Mouse (Mus musculus) megakaryocyte, adult 5-6 weeks (primary cell): Measurements from ENCODE around the gene Rbm42. TPM values are rescaled to one million over a fixed set of nuclear protein-coding genes. Genes with fewer than 3 reads are reported as not detected.

ENCODE experiments used
- ATAC-seq: 2 replicates; pipeline ENCODE4 v1.8.0; 2016; ENCODE audit warnings: mild to moderate bottlenecking, inconsistent platforms; ENCODE audit not compliant: poor library complexity, severe bottlenecking
- total RNA-seq, 2 experiments: library from RNA; stranded (forward) in 1 of 2; stranded (reverse) in 1 of 2; fragments of 153-499, 151-499 nt in 1 of 2; fragments of 221-1000, 200-1000 nt in 1 of 2; gene quantifications; 2 replicates each; pipeline versions ENCODE4 v1.2.3 to v1.2.4; 2015 to 2017

Rbm42 gene
- total RNA-seq, 2 experiments from 2014 or later, result 41.3 to 50.4 TPM

DNA sequence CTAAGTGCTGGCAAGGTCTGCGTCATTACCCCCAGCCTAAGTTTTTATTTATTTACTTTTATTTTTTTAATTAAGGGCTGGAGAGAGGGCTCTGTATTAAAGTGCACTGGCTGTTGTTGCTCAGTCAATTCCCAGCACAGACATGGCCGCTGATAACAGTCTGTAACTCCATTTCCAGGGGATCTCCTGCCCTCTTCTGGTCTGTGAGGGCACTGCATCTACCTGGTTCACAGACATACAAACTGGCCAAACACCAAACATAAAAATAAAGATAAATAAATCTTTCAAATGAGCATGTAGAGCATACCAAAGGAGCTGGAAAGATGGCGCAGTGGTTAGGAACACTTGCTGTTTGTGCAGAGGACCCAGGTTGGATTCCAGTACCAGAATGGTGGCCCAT is 30.9 kb downstream of the Rbm42 start:
- no peak for ATAC-seq

DNA sequence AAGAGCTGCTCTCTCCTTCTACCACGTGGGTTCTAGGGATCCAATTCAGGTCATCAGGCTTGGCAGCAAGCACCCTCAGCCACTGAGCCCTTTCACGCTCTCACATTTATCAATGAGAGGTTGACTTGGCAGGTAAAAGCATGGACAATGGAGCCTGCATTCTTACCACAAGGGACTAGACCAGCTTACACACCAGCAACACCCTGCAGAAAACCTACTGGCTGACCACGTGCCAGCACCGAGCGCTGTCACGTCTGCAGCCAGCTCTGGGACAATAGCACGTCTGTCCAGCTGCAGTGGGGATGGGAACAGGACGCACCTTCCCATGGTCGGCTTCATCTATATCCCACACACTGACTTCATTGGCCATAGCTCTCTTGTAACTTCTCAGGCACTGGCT is 31.5 kb downstream of the Rbm42 start:
- no peak for ATAC-seq

DNA sequence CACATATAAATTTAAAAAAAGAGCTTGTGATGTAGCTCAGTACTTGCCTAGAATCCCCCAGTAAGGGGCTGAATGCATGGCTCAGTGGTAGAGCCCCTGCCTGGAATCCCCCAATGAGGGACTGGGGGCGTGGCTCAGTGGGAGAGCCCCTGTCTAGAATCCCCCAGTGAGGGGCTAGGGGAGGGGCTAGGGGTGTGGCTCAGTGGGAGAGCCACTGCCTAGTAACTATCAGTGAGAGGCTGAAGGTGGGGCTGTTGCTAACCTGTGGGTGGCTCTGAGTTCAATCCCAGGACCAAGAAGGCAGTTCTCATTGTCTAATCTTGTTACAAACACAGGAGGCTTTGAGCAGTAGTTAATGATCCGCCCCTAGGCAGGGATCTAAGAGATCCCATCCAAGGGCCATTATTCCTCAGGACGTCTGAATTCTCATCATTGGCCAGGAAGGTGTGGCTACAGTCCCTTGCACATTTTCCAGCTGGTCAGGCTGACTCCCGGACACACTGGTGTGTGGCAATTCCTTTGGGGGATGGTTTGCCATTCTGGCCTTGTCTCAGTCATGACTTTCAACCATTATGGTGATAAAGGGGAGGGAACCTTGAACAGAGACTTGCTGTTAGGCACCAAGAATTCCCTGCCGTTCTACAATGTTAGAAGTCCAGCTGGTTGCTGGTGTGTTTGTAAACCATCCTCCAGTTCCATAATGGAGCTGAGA is 34.9 kb downstream of the Rbm42 start:
- ATAC-seq, result no peak

DNA sequence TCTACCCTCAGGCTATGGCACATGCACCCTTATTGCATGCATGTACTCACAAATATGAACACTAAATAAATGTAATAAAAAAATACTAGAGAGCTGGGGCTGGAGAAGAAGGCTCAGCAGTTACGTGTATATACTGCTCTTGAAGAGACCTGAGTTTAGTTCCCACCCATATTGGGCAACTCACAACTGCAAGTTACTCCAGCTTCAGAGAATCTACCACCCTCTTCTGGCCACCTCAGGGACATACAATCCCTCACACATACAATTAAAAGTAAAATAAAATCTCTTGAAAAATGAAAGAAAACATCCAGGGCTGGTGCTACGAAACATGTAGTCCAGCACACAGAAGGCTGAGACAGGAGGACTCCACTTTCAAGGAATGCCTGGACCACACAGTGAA is 35.7 kb downstream of the Rbm42 start:
- ATAC-seq, result peak; percentile 70

DNA sequence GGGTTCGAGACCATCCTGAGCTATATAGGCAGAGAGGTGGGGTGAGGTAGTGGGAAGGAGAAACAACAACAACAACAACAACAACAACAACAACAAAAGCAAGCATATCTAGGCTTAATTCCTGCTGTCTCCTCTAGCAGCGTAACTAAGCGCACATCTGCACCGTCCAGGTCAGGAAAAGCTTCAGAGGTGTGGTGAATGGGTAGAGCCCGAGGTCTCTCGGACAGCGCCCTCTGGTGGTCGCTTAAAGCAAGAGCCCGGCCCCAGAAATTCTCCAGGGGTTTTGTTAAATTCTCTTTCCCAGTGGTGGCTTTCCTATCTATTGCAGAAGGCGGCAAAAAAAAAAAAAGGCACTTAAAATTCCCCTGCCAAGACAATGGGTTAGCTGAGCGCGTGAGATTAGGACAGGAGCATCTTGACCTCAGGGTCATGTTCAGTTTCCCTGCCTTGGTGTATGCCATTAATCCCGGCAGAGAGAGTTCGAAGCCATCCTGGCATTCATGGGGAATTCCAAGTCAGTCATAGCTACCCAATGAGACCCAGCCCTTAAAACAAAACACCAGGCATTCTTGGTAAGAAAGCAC is 36.5 kb downstream of the Rbm42 start:
- peak; percentile 83 for ATAC-seq

DNA sequence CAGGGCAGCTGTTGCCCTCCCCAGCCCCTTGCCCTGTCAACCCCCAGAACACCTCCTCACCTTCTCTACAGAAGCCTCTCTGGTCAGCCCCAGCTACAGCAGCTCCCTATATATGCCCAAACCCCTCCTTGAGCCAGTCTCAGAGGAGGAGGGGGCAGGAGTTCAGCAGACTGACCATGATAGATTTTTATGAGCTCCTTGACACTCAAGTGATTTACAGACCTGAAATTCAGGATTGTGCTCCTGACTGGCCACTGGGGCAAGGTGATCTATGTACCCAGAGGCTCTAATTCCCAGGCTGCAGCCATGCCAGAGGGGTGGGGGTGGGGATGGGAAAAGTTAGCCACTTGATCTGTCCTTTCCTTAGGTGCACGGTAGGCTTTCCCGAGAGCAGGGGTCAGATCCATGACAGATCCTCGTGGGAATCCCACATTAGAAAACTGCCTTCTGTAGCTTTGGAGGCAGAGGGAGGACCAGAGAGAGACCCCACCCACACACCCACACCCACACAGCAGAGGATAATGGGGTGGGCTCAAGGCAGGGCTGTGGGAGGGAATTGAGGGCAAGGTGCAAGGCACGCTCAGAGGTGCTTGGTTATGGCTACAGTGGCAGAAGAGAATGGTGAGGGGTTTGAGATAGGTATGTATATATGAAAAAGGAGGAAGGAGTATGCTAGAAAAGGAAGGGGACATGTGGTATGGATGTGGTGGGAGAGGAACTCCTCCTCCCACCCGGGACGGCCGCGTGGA is 37.3 kb downstream of the Rbm42 start, which contains the start of gene Upk1a:
TSS of gene Upk1a (minus strand) at position 194 of the 749 bp plus-strand sequence.
- ATAC-seq, result no peak

DNA sequence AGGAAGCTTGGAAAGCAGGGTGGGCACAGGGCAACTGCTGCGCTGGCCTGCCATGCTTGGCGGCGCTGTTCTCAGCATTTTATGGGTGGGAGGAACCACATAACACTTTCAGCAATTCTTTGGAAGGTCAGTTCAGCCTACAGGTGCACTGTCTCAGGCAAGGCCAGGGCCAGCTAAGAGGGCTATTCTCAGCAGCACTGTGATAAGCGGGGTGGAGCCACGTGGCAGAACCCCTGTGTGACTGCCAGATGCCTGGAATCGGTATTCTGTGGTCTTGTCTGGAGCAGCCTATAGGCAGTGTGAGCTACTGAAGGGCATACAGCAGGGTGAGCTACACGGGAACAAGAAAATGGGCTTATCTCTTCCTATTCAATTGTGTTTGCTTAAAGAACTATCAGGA is 40.1 kb downstream of the Rbm42 start:
- no peak for ATAC-seq

DNA sequence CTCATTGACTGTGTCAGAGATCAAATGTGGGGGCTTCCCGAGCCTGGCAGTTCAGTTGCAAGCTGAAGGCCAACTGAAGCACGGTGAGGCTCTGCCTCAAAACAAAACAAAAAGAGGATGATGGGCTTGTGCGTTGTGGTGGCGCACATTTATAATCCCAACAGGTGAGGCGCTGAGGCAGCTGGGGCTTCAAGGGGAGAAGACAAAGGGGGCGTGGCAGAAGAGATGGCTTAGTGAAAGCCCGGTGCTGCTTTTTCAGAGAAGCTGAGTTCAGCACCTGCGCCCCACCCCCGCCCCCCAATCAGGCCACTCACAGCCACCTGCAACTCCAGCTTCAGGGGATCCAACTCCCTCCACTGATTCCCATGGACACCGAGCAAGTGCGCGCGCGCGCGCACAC is 41.6 kb downstream of the Rbm42 start:
- no peak for ATAC-seq

DNA sequence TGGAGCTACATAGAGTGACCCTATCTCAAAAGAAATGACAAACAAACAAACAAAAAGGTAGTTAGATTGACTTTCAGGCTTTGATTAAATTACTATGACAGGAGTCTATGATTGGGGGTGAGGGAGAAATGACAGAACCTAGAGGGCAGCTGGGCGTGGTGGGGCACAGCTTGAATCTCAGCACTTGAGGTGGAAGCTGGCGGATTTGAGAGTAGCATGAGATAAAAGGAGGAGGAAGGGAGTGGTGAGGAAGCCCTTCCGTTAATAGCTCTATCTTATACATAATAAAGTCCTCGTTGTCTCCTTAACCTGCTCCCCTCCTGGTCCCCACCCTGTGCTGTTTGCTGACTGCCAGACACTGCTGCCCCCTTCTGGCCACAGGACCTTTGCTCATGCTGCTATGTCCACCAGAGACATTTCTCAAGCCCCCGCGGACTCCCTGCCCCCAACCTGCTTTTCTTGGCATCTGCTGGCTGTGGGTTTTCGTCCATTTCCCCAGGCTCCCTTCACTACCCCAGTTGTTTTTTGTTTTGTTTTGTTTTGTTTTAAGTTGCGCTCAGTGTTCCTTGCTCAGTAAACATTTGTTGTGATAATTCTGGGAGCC is 42.3 kb downstream of the Rbm42 start:
- ATAC-seq, result peak; percentile 88

DNA sequence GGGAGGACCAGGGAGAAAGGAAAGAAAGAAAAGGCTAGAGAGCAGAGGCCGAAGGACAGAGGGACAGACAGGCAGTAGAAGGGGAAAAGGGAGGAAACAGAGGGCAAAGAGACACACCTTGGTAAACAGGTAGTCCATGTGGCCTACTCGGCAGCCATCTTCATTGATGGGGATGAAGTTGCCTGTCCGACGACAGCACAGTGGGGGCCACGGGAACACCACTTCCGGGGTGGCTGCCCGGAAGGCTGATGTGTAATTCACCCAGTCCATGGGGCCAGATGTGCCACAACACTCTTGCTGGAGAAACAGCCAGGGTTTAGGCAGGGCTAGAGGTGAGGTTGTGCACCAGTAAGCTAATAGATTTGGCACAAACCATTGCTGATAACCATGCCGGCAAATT is 45.2 kb downstream of the Rbm42 start:
- ATAC-seq, result no peak

DNA sequence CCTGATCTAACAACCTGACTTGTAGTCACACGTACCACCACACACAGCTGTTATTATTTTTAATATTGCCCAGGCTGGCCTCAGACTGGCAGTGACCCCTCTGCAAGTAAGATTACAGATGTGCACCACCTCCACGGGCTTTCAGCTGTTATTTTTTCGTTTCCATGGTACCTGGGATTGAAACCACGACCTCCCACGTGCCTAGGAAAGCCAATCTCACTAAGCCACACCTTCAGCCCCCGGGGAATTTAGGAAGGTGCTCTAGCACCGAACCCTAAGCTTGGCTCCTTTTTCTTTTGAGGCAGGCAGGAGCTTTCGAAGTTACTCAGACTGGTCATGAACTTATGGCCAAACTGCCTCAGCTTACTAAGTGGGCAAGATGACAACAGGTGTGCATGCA is 45.7 kb downstream of the Rbm42 start:
- ATAC-seq, result no peak

DNA sequence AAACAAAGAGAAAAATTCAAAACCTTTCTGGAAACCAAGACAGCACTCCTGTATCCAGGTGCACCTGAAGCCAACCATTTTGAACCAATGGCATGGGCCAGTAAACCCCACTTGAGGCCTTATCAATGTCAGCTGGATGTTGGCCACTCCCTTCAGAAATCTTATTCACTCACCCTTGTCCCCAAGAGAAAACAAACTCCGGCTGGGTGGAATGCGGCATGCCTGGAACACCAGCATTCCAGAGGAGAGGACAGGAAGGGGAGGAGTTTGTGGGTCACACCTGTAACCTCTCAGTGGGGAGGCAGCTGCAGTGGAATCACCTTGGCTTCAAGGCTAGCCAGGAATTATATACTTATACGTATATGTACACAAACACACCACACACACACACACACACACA is 47.5 kb downstream of the Rbm42 start:
- no peak for ATAC-seq

DNA sequence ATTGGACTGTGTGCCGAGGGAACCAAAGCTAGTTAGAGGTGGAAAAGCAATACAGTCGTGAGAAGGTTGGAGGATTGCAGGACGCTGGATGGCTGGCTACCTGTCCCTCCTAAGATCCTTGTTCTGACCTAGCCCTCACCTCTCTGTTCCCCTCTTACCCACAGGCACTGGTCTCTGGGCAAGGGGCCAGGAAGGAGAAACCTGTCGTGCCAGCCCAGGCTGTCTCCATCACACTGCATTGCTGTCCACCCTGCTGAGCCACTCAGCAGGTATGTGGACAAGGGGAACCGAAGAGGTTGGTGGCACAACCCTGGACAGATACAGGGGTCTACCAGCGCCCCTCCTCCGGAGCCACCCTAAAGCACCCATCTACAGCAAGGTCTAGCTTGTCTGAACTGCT is 49.5 kb downstream of the Rbm42 start:
- no peak for ATAC-seq

DNA sequence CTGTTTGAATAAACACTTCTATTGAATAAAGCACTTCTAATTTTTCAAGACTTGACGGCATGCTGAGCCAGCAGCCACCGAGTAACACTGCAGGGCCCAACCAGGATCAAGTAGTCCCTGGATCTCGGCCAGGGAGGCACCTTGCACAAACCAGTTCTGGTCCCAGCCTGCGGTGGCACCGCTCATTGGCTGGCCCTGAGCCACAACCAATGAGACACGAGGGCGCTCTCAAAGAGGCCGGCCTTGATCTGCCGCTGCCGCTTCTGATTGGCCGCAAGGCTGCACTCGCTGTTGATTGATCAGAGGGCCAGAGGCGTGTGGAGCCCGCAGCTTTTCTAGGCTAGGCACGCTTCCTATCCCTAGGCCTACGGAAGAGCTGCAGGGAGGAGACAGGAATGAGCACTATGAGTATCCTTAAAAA is 50.2 kb downstream of the Rbm42 start:
- peak; percentile 97 for ATAC-seq

DNA sequence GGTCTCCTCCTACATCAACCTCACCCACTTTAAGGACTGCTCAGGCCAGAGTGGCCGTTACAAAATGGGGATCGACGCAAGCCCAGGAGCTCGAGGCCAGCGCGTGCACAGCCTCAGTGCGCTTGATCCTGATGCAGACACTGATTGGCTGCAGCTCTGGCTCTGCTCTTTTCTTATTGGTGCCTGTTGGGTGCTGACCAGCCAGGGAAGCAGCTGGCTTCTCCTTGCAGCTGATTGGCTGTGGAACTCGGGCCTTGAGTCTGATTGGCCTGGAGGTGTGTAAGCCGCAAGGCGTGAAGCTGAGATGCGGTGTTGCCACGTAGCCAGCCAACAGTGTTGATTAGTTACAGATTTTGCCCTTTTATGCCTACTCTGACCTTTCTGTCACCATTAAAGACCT is 51.3 kb downstream of the Rbm42 start, which contains the start of gene Zbtb32:
TSS of gene Zbtb32 (minus strand) at position 124 of the 400 bp plus-strand sequence.
- no peak for ATAC-seq

DNA sequence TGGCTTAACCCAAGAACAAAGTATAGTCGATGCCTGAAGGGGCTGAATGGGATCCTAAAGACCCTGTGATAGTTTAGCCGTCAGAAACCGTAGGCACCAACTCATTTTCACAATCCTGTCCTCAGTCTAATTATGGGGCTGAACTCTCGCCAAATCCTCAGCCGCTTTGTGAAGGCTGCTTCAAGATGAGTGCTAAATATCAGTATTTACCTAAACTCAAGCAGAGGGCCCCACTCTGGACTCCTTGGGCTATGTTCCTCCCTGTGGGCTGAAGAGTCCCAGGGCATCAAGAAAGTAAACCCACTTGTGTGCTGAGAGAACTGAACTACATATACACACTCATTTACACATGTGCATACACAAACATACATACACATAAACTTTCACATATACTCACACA is 53.3 kb downstream of the Rbm42 start:
- no peak for ATAC-seq

DNA sequence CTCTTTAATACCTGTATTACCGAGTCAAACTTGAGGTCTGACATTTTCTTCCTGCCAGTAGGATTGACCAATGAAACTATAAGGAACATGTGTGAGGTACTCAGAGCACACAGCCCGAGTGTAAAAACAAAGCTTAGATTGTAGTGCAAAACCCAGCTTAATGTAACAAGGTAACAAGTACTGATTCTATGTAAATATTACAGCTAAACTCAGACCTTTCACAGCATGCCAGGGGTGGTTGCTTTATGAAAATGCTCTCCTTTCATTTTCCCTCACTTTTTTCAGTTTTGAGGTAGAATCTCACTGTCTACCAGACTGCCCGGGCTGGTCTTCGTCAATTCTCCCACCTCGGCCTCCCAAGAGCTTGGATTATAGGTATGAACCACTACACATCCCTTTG is 54.0 kb downstream of the Rbm42 start:
- ATAC-seq, result no peak

DNA sequence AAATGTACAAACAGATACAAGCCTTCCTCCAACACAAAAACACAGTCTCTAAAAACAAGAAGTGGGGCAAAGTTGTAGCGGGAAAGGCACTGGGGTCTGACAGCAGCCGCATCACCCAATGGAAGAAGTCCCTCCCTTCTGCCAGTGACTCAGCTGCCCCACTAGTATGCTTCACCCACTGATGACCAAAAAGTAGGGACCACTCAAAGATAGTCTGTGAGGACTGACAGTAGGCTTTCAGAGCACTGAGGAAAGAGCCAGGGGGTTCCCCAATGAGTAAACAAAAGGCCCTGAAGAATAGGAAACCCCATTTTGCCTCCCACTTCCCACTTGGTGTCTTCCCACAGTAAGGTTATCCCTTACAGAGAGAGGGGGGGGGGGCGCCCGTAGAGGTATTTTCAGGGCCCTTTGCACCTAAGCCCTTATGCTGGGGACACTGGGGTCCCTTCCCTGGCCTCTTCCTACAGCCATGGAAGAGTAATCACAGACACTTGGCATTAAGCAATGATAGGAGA is 55.5 kb downstream of the Rbm42 start:
- ATAC-seq, result peak; percentile 25; the same call in 1 of the 2 replicates

DNA sequence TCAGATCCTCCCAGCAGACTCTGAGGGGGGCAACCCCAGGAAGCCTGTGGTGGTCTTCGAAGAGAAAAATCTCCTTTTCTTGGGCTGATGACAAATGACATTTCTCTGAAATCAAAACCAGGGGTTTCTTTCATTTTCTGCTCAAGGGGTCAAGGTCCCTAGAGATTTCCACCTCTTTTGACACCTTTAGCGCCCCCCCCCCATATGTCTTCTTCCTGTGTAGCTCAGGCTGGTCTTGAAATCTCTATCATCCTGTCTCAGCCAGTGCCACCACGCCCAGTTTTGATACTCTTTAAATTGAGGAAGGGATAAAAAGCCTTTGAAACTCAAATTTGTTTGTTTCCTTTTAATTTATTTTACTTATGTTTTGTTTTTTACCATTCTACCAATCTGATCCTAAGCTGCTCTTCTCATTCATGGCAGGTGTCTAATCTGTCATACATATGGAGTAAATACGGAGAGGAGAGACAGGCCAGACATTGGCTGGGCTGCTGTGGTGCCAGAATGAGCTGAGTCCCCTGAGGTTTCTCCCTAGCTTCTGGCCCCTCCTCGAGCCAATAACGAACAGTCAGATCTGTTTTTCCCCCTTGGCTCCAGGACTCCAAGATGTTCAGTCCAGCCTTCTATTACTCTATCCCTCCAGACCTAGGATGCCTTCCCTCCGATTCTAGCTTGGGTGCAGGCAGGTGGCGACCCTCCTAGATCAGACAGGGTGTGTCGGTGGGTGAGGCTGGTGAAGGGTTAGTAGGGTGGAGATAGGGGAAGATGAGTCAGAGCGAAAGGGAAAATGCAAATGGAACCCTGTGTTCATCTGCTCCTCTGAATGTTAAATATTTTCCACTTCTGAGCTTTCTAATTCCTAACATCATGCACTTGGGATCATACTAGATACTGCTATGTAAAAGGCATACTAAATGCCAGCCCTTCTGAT is 56.3 kb downstream of the Rbm42 start:
- ATAC-seq, result no peak

DNA sequence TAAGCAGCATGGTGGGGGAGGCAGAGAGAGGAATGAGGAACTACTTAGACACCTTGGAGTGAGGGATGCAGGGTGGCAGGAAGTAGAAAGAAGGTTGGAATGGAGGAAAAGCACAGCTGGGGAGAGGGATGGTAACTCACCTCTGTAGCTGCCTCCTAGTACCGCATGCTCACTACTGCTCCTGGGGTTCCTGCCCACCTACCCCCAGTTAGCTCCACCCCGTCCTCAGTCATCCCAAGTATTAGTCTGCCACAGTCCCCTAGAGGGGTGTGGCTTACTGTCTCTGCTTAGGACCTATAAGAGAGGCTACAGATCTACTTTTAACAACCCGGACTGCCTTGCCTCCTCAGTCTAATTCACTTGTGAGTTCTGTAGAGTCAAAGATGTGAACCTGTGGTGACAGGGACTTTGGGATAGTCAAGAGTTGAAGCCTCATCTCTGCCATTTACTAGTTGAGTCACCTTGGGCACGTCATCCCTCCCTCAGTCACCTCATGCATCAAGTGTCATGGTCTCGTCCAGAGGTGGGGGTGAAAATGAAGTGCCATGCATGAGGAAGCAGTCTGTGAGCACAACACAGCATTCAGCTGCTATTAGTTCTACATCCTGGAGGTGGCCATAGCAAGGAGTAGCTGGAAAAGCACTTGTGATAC is 57.2 kb downstream of the Rbm42 start:
- no peak for ATAC-seq
